Mouse (Mus musculus) lung, adult 2 months (tissue): ENCODE results near the gene E130309D02Rik. TPM values are rescaled to one million over a fixed set of nuclear protein-coding genes. Genes with fewer than 3 reads are reported as not detected.
A peak's percentile ranks its signal among the peaks of the same experiment; 100 is the strongest.

ENCODE experiments used
- DNase-seq: peaks from one replicate; pipeline ENCODE4 v3.0.0; 2022
- H3K4me1 ChIP-seq: fragments of 200-500 bp; 2 replicates; pipeline ENCODE4 v1.6.1; 2011; ENCODE audit warnings: low read length; ENCODE audit not compliant: control insufficient read depth, insufficient read depth
- H3K4me3 ChIP-seq: fragments of 200-500 bp; replicated peaks from 2 replicates; pipeline ENCODE3; 2011; ENCODE audit warnings: low read depth, mild to moderate bottlenecking, control low read depth, low read length; ENCODE audit errors: extremely low read depth
- CTCF ChIP-seq: fragments of 200-500 bp; IDR thresholded peaks from 2 replicates; pipeline ENCODE4 v1.5.1; 2011; ENCODE audit warnings: mild to moderate bottlenecking, low read length, control low read depth; ENCODE audit not compliant: insufficient read depth
- POLR2A ChIP-seq: fragments of 200-500 bp; IDR thresholded peaks from 2 replicates; pipeline ENCODE4 v1.6.1; 2011; ENCODE audit warnings: low read depth, mild to moderate bottlenecking, control low read depth, low read length, borderline replicate concordance; ENCODE audit errors: extremely low read depth
- WGBS: fragments of 180-500 bp; shearing (Covaris S2); methylation state at CpG from one replicate; pipeline ENCODE4 v1.1.7; 2018; 5-methylcytosine and 5-hydroxymethylcytosine counted together
- polyA plus RNA-seq: library from polyadenylated mRNA; depleted of rRNA; stranded (reverse); fragments of >200 nt; gene quantifications from 2 replicates; pipeline ENCODE4 v1.2.3, GENCODE M21; 2012

The E130309D02Rik gene
- polyA plus RNA-seq, 1 experiment: 21.8 TPM

GRCm38 (mm10) chr5:143293404-143293803, 21.8 kb downstream of the E130309D02Rik start, which contains the start of gene Zfp853:
Gene Zfp853 (minus strand): TSS chr5:143293623.
- Histone ChIP-seq H3K4me3 (peak within 1 kb of the TSS; percentile 35), H3K4me1 (no peaks in the 10 kb centered on the region)
- TF ChIP-seq POLR2A: no peak
- TF ChIP-seq CTCF: no peak
- no peak for DNase-seq
- 3% methylated on average over 38 of the region's 38 CpGs for WGBS

DNA sequence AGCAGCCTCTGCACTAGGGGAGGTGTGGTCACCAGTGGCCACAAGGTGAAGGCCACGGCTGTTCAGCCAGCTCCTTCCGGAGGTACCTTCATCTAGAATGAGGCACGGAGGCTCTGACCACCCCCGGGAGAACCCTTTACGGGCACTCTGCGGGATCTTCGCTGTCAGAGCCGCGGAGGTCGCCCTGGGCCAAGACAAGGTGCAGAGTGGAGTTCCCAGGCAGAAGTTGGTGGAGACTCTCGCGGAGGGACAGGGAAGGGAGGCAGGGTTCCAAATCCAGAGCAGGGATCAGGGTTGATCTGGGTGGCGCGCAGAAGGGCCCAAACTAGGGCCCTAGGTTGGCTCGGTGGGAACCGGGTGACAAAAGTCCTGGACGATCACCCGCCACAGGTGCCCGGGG, 22.3 kb downstream of the E130309D02Rik start:
- TF ChIP-seq CTCF: no peak
- no peak for TF ChIP-seq POLR2A
- WGBS: 3% methylated on average over 19 of the region's 19 CpGs
- Histone ChIP-seq H3K4me3 (no peak overlapping the region), H3K4me1 (no peaks in the 10 kb centered on the region; the same call in 1 of the 2 replicates)
- no peak for DNase-seq

DNA sequence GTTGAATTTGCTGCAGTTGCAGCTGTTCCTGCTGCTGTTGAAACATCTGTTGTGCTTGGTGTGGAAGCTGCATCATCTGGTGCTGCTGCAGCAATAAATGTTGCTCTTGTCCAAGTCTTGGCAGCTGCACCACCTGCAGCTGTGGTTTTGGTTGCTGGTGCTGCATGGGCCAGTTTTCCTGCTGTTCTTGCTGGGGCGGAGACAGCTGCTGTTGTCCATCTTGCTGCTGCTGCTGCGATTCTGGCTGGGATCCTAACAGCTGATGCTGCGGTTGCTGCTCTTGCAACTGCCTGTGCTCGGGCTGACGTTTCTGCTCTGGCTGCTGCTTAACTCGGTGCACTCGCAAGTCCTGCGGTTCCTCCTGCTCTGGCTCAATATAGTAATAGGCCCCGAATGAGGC, 25.9 kb downstream of the E130309D02Rik start:
- no peak for DNase-seq
- no peaks in the 10 kb centered on the region; the same call in 1 of the 2 replicates for H3K4me1 ChIP-seq
- WGBS: 71% methylated on average over 9 of the region's 9 CpGs
- TF ChIP-seq CTCF: no peak
- no peak for TF ChIP-seq POLR2A
- H3K4me3 ChIP-seq: no peak overlapping the region

- no peaks in the 10 kb centered on the region; the same call in 1 of the 2 replicates for H3K4me1 ChIP-seq
- TF ChIP-seq CTCF (no peak), POLR2A (no peak)
- no peak for DNase-seq
- 20% methylated on average over 9 of the region's 9 CpGs for WGBS
- H3K4me3 ChIP-seq: no peak overlapping the region
These were observed 26.7 kb downstream of the E130309D02Rik start for GRCm38 (mm10) chr5:143288378-143288911.

DNA sequence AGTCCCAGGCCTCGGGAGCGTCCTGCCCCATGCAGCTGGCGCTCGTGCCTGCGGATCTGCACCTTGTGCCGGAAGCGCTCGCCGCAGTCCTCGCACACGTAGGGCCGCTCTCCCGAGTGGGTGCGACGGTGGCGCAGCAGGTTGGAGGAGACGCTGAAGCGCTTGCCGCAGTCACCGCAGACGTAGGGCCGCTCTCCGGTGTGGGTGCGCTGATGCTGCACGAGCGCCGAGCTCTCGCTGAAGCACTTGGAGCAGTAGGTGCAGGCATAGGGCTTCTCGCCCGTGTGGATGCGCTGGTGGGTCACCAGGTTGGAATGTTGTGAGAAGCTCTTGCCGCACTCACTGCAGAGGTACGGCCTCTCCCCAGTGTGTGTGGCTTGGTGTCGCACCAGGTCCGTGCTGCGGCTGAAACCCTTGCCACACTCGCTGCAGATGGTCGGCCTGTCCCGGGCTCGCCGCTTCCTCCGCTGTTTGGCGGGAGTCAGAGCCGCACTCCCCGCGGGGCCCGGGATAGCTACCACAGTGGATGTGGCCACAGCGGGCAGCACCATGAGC, 27.3 kb downstream of the E130309D02Rik start:
- no peak for DNase-seq

DNA sequence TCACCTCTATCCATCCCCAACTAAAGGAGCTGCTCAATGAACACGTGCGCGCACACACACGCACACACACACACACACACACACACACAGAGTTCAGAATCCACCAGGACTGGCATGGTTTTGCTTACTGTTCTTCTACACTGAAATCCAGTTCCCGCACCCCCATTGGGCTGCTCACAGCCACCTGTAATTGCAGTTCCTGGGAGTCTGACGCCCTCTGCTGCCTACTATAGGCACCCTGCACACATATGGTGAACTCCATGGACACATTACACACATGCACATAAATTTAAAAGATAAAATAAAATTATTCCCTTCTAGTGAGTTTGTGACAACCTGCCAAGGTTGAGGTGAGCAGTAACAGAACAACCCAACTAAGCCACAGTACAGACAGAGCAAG, 30.4 kb downstream of the E130309D02Rik start:
- Histone ChIP-seq H3K4me1 (no peaks in the 10 kb centered on the region; the same call in 1 of the 2 replicates), H3K4me3 (no peak overlapping the region)
- TF ChIP-seq CTCF: peak; percentile 13; the same call in 1 of the 2 replicates
- no peak for TF ChIP-seq POLR2A
- no peak for DNase-seq
- 46% methylated on average over 6 of the region's 6 CpGs for WGBS

More for the DNA sequence above, 27.3 kb downstream of the E130309D02Rik start:
- no peak for TF ChIP-seq CTCF
- TF ChIP-seq POLR2A: no peak
- H3K4me3 ChIP-seq: no peak overlapping the region
- no peaks in the 10 kb centered on the region; the same call in 1 of the 2 replicates for H3K4me1 ChIP-seq
- 7% methylated on average over 48 of the region's 48 CpGs for WGBS

DNA sequence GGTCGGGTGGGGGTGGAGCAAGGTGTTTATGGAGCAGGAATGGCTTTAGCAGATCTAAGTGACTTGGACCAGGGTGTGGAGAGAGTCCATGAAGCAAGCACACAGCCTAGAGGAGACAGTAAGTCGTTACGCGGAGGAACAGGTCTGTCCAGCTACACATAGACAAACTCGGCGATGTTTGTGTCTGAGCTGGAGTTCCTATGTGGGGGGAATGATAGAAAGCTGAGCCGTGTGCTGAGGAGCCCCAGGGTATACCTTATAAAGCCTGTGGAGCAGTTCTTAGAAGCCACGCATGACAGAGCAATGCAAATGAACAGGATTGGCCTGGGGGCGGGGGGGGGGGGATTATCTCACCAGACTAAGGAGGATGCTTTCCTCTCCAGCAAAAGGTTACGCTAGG, 35.9 kb downstream of the E130309D02Rik start:
- 35% methylated on average over 10 of the region's 10 CpGs for WGBS
- DNase-seq: no peak
- H3K4me3 ChIP-seq: no peak overlapping the region
- TF ChIP-seq CTCF: no peak
- TF ChIP-seq POLR2A: no peak
- no peaks in the 10 kb centered on the region for H3K4me1 ChIP-seq

- 35% methylated on average over 5 of the region's 5 CpGs for WGBS
- DNase-seq: no peak
- TF ChIP-seq CTCF: no peak
- TF ChIP-seq POLR2A: no peak
These were observed 39.4 kb downstream of the E130309D02Rik start for GRCm38 (mm10) chr5:143275761-143276160.

GRCm38 (mm10) chr5:143272540-143273330, 42.4 kb downstream of the E130309D02Rik start:
- peaks cover 6% of the 10 kb centered on the region for H3K4me1 ChIP-seq
- no peak for TF ChIP-seq POLR2A
- no peak for TF ChIP-seq CTCF
- no peak overlapping the region for H3K4me3 ChIP-seq
- no peak for DNase-seq
- 78% methylated on average over 16 of the region's 16 CpGs for WGBS

More at GRCm38 (mm10) chr5:143275761-143276160, 39.4 kb downstream of the E130309D02Rik start:
- H3K4me1 ChIP-seq: no peaks in the 10 kb centered on the region
- no peak overlapping the region for H3K4me3 ChIP-seq
